Mouse (Mus musculus) MEL-GATA-1-ER (cell line): ENCODE measurements around the gene Lsp1.
A peak's percentile ranks its signal among the peaks of the same experiment; 100 is the strongest.

Source experiments
- DNase-seq: peaks from one replicate; pipeline ENCODE4 v3.0.0-alpha.2; 2012; ENCODE audit warnings: low read depth; ENCODE audit errors: extremely low read depth

Lsp1 gene

DNA sequence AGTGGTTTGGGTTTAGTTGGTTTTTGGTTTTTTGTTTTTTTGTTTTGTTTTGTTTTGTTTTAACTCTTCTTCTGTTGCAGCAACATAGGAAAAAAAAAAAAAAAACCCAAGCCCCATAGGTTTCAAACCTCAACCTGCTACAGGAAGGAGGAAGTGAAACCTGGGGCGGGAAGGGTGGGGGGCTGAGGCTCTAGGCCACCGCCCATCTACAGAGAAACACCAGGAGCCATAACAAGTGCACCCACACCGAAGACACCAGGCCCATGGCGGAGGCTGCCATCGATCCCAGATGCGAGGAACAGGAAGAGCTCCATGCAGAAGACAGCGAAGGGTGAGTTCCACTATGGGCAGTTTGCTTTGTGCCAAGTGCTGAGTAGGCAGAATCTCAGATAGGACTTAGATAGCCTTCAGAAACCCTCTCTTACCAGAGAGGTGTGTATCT, at the start of gene Lsp1:
TSS of gene Lsp1 (plus strand) at position 174 of the 442 bp plus-strand sequence.
- no peak for DNase-seq

DNA sequence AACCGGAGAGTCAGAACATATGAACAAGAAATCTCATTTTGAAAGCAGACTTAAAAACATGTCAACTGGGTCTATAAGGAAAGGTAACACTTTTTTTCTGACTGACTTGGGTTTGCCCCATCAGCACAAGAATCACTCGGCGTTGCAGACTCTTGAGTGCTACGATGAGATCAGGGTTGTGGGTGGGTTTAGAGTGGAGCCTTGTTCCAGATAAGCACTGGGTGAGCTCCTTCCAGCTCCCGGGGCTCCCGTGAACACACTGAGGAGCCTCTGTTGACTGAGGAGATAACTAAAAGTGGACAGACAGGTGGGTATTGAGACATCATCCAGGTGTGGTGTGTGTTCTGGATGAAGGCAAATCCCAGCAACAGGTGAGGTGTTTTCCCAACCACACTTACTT, 47.3 kb upstream of the Lsp1 start:
- no peak for DNase-seq

DNA sequence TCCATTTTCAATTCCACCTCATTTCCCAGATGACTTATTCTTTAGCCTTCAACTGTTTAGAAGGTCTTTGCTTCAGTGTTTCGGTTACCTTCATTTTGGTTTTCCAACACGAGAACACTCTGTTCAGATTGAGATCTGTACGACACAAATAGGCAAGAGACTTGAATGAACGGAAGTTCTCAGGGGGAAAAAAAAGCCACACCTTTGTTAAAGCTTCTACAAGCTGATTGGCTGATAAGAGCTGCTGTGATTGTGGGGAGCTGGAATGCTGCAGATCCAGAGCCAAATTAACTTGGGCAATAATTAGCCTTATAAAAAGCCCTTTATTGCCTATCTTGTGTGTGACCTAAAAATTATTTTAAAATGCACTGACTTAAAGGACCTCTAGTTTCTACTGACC, 45.3 kb upstream of the Lsp1 start:
- no peak for DNase-seq

DNA sequence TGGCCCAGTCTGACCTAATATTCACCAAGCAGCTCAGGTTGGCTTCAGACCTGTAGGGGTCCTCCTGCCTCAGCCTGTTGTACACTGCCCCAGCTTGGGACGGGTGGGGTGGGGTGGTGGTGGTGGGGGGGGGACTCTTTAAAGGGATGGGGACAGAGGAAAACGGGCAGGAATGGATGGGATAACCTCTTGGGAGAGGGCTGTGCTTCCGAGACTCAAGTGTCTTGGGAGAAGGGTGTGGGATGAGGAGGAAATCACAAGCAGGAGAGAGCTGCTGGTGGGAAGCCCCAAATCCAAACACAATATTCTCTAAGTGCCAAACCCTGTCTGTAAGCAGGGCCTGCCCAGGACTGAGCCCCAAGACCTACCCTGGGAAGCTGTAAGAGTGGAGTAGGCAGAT, 44.4 kb upstream of the Lsp1 start:
- no peak for DNase-seq

DNA sequence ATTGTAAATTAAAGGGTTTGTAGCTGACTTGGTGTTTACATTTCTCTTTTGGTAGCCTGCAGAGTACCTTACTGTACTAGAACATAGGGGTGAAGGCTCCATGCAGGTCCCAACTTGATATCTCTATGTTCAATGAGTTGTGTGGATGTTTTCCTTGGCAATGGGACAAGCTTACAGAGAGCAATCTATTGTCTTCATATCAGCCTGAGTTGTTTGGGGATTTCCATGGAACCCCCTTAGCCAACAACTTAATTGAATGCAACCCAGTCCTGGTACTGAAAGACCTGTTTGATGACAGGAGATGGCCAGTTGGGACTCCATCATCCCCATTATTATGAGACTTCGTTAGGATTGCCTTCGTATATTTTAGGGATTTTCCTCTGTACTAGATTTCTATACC, 42.6 kb upstream of the Lsp1 start:
- no peak for DNase-seq

DNA sequence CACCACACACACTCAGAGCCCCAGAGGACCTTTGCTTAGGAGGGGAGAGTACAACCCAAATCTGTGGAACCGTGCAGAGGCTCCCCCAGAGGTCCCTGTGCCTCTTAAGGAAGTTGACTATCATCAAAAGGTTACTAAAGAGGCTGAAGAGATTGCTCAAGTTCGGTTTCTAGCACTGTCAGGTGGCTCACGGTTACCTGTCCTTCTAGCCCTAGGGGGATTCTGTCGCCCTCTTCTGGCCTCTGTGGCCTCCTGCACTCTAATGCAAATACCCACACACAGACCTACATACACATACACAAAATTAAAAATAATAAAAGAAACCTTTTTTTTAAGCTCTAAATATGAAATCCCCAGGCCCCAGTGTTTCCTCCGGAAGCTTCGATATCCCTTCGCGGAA, 41.9 kb upstream of the Lsp1 start:
- DNase-seq: no peak

DNA sequence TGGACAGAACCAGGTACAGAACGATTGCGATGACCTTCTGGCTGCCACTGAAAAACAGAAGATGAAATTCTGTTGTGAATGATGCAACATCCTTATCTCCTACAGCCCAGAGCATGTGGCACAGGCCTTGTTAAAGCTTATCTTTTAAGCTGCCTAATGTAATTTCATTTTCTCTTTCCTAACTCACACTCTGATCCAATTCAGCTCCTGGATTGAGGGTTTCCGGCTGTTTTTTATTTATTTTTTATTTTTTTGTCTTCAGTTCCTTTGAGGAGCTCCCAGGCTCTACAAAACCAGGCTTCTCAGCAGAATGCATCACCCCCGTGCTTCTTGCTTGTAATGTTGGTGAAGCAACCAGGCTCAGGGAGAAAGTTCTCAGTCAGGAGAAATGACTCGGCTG, 40.7 kb upstream of the Lsp1 start:
- DNase-seq: peak; percentile 72

DNA sequence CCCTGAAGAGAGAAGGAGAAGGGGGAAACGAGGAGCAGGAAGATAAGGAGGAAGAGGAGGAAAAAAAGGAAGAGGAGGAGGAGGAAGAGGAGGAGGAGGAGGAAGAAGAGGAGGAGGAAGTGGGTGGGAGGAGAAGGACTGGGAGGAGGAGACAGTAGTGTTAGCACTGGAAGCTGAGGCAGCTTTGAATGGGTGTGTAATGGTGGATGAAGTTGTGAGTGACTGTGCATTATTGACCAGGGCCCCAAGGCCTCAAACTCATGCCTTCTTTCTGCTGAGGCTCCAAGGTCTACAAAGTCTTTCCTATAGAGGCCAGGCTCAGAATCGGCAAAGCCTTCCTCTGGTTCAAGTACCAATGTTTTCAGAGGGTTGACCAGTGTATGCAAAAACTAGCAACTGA, 38.8 kb upstream of the Lsp1 start:
- DNase-seq: no peak

DNA sequence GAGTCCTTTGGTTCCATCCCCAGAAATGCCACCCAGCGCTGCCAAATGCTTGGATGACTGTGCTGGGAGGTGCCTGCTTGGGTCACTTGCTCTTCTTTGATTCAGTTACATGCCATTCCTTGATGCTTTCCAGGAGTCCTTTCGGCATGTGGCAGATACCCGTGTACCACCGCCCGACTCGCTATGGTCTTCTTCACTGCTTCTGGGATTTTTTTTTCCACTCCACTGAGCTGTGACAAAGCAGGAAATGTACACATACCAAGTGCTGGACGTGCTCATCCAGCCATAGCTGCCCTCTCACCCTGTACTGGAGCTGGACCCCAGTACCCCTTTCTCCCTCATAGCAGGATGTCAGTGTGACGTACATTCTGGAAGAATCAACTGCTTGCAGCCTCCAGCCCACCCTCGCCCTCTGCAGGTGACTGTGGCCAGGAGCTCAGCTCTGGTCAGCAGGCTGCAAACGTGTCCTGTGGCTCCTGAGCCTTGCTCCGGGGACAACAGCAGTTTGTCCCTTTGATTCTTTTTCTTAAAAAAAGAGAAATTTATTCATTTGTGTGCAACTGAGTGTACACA, 34.9 kb upstream of the Lsp1 start:
- no peak for DNase-seq

DNA sequence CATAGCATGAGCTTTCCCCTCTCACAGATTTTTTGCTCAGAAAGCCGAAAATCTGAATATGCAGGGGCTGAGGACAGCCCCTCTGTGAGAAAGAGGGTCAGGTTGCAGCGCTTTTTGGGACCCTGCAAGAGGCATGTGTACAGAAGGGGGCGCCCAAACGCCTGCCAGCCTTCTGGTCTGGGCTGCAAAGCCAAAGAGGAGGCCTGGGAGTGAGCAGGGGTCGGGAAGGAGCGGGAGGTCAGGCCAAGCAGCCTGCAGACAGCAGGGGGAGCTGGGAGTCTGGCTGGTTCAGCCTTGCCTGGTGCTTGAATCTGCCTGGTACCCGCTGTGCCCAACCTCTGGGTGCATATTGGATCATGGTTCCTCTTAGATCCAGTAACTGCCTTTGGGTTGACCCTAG, 32.4 kb upstream of the Lsp1 start:
- DNase-seq: no peak

DNA sequence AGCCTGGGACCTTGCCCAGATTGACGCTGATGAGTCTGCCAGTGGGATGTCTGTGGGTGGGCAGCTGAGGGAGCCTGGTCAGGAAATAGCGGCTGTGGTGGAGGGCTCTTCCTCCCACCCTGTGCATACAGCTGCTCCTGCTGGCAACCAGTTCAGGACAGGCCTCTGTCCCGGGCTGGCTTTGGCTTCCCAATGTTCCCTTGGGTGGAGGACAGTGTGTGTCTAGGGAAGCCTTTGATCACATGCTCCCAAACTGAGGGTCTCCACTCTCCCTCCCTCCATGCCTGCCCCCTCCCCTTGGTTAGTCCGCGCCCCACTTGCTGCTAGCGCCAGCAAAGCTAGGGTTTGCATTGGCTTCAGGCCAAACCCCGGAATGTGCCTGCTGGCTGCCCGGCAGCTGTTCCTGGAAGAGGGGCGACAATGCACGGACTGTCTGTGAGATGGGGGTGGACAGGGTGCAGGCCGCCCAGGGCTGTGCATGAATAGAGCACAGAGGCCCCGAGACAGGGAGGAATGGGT, 30.4 kb upstream of the Lsp1 start:
- DNase-seq: no peak

DNA sequence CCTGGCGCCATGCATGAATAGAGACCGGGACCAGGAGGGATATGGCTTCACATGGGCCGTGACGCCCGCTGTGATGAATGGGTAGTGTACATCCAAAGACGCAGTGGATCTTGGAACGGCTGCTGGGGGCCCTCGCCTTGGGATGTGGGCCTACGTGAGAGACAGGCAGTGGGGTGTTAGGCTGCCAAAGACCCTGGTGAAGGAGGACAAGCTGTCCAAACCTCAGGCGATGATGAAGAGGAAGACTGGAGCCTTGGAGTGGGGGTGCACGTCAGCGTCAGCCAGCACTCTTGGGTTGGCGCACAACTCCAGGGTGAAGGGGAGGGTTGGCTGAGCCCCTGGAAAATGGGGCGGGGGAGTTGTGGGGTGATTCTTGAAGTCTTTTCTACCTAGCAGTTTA, 29.5 kb upstream of the Lsp1 start:
- DNase-seq: no peak

DNA sequence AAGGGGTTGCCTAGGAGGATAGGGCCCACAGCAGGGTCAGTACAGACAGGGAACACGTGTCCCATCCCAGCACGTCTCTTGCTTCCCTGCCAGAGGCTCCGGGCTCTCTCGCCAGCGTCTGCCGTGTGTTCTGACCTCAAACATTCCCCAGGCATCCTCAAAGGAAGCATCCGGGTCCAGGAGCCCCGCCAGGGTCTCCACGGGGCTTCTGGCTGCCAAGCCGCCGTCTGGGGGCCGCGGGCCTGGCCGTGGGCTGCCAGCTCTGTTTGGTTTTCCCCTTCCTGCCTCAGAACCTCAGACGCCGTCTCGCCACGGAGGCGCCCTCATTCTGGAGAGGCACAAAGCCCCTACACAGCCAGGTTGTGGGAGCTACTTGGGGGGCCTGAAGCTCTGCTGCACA, 27.0 kb upstream of the Lsp1 start:
- DNase-seq: no peak

DNA sequence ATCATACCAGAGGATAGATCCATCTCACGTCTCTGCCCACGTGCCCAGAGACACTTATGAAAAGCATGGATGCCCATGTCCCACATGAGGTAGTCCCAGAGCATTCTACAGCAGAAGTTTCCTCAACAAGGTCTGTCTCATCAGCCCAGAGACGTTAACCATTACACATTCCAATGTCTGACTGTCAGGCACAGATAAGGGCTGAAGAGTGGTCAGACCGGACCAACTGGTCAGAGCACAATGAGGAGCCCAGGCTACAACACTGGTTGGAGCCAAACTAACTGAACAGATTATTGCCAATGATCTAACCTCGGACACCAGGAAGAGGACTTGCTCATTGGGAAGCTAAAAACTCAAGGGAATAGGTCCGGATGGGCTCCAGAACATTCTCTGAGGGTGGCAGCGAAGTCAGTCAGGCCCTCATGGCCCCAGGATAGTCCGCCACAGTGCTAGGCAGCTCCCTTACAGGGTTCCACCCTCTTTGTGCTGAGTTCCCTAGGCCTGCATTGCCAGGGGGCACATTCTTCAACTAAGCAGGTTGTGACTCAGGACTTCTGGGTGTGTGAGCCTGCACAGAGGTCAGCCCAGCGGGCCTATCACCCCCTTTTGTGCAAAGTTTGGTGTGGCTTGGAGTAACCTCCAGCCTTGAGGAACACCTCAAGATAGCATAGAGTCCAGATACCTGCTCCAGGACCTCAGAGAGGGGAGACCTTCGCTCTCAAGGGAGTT, 26.3 kb upstream of the Lsp1 start, which contains the start of gene Syt8:
TSS of gene Syt8 (plus strand) at position 714 of the 729 bp plus-strand sequence.
- DNase-seq: no peak

DNA sequence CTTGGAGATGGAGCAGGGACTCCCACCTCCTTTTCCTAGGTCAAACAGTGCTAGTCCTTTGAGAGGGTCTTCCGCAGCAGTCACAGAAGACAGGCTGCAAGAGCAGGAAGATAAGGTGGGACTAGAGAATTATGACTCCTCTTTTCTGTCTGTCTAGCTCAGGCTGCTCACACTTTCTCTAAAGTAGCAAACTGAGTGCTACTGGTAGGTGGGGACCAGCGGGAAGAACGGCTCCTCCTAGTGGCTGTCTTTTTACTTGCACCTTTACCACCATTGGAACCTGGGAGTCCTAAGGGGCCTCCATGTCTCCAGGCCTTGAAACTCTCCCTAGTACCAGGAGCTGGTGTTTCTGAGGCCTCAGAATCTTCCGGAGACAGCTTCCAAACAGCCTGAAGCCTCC, 25.1 kb upstream of the Lsp1 start:
- DNase-seq: peak; percentile 46

DNA sequence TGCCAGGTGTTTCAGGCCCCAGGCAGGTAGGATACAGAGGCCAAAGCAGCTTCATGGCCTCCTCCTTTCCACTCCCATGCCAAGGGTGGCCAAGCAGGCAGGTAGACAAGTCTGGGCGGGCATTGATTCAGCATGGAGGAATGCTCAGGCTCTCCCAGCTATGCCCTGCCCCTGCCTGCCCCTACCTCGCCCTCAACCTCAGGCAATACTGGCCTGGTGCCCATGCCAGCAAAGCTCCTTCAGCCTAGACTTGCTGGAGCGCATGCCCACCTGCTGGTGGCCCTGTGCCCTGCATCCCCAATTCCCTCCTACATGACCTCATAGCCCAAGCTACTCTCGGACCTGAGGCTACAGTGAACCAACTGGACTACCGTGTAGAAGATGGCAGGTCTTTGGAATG, 23.3 kb upstream of the Lsp1 start:
- DNase-seq: no peak

DNA sequence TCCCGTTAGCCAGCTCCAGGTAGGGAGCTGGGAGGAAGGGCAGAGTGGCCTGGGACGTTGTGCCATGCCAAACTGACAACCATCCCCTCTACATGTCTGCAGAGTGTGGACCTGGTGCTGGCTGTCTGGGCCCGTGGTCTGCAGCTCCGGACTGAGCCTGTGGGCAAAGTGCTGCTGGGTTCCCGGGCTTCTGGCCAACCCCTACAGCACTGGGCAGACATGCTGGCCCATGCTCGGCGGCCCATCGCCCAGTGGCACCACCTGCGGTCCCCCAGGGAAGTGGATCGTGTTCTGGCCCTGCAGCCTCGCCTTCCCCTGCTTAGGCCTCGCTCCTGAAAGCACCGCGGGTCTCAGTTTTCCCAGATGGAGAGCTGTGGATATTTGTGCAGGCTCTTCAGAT, 20.6 kb upstream of the Lsp1 start:
- no peak for DNase-seq

DNA sequence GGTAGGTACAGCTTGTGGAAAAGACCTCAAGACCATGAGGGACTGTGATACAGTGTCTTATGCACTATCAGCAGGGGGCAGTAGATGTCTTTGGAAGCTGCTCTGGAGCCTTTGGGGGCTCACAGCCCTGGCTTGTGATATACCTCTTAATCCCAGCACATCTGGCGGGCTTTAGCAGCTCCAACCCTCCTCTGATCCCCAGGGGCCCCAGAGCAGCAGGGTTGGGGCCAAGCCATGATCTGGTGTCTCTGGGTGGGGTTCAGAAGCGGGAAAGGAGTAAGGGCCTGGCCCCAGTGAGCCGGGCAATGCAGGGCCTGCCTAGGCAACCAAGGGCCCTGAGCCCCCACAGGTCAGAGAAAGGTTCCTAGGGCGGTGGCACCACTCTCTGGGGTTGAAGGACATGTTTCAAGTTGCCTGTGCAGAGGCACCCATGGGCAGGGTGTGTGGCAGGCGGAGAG, 19.9 kb upstream of the Lsp1 start:
- no peak for DNase-seq

DNA sequence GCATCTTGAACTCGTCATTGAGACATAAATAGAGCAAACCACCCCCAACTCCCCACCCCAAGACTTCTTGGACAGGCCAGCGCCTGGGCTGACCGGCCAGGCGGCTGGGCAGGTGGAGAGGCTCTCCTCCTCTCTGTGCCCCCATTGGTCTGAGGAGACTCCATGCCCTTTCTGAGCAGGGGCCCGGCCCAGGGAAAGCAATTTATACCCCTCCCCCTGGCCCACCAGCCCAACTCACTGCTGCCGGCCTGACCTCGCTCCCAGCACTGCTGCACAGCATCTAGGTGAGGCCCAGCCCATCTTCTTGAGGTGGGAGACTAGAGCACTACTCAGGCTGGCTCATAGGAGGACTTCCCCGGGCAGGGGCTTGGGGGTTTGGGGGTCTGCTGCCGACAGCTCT, 19.0 kb upstream of the Lsp1 start, which contains the start of gene Tnni2:
TSS of gene Tnni2 (plus strand) at position 224 of the 400 bp plus-strand sequence.
- DNase-seq: no peak

DNA sequence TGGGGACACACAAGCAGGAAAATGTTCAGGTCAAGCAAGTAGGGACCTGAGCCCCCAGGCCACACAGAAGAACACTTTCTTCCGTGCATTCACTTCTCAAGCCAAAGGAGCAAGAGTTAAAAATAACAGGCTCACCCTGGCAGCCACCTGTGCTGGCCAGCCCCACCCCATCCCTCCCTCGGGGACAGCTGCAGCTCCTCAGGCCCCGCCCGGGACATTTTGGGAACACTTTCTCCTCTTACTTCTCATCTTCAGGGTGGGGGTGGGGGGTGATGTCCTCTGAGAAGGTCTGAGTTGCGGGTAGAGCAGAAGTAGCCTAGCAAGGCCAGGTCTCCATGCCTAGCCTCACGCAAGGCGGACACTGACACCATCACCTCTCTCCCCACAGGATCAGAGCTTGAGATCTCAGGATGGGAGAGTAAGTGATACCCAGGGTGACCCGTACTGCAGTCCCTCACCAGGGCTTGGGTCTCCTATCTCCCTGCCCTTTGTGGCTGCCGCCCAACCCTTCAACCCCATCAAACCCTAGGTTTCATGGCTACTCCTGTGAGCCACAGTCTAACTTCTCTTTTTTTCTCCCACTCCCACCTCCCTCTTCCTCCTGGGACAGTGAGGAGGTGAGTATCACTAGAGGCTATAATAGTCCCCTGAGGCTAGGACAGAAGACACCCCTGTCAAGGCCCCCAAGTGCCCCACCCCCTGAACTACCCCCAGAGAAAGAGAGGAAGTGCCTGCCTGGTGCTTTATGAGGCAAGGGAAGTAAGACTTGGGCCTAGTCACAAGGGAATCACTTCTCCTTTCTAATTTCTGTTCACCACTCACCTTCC, 18.3 kb upstream of the Lsp1 start:
- peak; percentile 41 for DNase-seq

DNA sequence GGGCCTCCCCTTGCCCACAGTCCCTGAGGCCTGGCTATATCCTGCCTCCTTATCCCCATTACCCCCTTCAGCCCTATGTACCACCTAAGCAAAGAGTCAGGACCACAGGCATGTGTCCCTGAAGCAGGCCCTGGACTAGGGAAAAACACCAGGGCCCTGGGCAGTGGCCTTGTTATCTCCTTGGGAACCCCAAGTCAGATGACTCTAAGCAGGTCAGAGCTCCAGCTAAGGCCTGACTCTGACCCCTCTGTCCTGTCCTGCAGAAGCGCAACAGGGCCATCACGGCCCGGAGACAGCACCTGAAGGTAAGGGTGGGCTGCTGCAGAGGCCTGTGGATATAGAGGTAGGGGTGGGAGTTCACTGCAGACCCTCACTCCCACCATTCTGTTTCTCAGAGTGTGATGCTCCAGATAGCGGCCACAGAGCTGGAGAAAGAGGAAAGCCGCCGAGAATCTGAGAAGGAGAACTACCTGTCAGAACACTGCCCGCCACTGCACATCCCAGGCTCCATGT, 17.6 kb upstream of the Lsp1 start:
- no peak for DNase-seq

DNA sequence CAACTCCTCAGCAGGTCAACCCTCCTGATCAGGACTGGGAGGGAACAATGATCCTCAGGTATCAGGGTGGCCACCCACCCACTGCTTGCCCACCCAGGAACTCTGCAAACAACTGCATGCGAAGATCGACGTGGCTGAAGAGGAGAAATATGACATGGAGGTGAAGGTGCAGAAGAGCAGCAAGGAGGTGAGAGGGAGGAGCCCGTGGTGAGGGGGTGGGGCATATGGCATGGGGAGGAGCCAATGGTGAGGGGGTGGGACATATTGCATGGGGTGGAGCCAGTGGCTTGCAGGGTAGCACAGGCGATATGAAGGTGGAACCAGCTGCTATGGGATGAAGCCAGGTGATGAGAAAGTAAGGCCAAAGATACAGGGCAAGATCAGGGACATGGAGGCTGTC, 17.1 kb upstream of the Lsp1 start:
- no peak for DNase-seq
